Mouse (Mus musculus): ENCODE data around the gene Ddx19a.

GRCm38 (mm10) chr8:110956619-110957450 lies 40.8 kb downstream of the Ddx19a start:
- TF ChIP-seq CTCF (IDR thresholded peaks at IDR 0.05; ENCODE audit: low read depth), result no peak
- no peak for TF ChIP-seq EP300 (IDR thresholded peaks at IDR 0.05; ENCODE audit: low read depth)
